Mouse (Mus musculus) hindbrain, embryonic 15.5 days (tissue): ENCODE data around the gene Egln1. TPM values are rescaled to one million over a fixed set of nuclear protein-coding genes. Genes with fewer than 3 reads are reported as not detected.
A peak's percentile ranks its signal among the peaks of the same experiment; 100 is the strongest.

Experiments
- ATAC-seq: fragments of 200-750 bp; cut with Nextera tagmentation; 2 replicates; pipeline ENCODE4 v1.8.0; 2017; ENCODE audit warnings: low read depth, moderate number of reproducible peaks, moderate TSS enrichment; ENCODE audit not compliant: low FRiP score
- H3K27ac ChIP-seq: fragments of 300-500 bp; sonication (generic); replicated peaks from 2 replicates; pipeline ENCODE4 v1.5.1; 2015; ENCODE audit warnings: mild to moderate bottlenecking, inconsistent platforms
- H3K27me3 ChIP-seq: fragments of 300-500 bp; sonication (generic); 2 replicates; pipeline ENCODE4 v1.6.1; 2015; ENCODE audit warnings: control low read depth, inconsistent platforms
- H3K36me3 ChIP-seq: fragments of 300-500 bp; sonication (generic); 2 replicates; pipeline ENCODE4 v1.6.1; 2015; ENCODE audit warnings: control low read depth, inconsistent platforms
- H3K4me1 ChIP-seq: fragments of 300-500 bp; sonication (generic); replicated peaks from 2 replicates; pipeline ENCODE4 v1.6.1; 2015; ENCODE audit warnings: control low read depth, inconsistent platforms
- H3K4me2 ChIP-seq: fragments of 300-500 bp; sonication (generic); 2 replicates; pipeline ENCODE4 v1.6.1; 2015; ENCODE audit warnings: moderate library complexity, mild to moderate bottlenecking, inconsistent platforms
- H3K4me3 ChIP-seq: fragments of 300-500 bp; sonication (generic); 2 replicates; pipeline ENCODE4 v1.5.1; 2015; ENCODE audit warnings: mild to moderate bottlenecking, inconsistent platforms
- H3K9ac ChIP-seq: fragments of 300-500 bp; sonication (generic); 2 replicates; pipeline ENCODE4 v1.6.1; 2015; ENCODE audit warnings: inconsistent platforms
- H3K9me3 ChIP-seq: fragments of 300-500 bp; sonication (generic); 2 replicates; pipeline ENCODE4 v1.6.1; 2016; ENCODE audit warnings: control low read depth, inconsistent platforms
- WGBS: fragments of 180-500 bp; shearing (Covaris S2); methylation state at CpG from one replicate; pipeline ENCODE4 v1.1.7; 2015; 5-methylcytosine and 5-hydroxymethylcytosine counted together
- polyA plus RNA-seq: library from polyadenylated mRNA; unstranded; fragments of >200 nt; fragmentation: Nextera tagmentation; extraction: Ambion mirVana; gene quantifications from 2 replicates; pipeline ENCODE4 v1.2.1, GENCODE M21; 2015

Egln1 gene
- polyA plus RNA-seq, 1 experiment from 2014 or later, result 15.5 TPM

DNA sequence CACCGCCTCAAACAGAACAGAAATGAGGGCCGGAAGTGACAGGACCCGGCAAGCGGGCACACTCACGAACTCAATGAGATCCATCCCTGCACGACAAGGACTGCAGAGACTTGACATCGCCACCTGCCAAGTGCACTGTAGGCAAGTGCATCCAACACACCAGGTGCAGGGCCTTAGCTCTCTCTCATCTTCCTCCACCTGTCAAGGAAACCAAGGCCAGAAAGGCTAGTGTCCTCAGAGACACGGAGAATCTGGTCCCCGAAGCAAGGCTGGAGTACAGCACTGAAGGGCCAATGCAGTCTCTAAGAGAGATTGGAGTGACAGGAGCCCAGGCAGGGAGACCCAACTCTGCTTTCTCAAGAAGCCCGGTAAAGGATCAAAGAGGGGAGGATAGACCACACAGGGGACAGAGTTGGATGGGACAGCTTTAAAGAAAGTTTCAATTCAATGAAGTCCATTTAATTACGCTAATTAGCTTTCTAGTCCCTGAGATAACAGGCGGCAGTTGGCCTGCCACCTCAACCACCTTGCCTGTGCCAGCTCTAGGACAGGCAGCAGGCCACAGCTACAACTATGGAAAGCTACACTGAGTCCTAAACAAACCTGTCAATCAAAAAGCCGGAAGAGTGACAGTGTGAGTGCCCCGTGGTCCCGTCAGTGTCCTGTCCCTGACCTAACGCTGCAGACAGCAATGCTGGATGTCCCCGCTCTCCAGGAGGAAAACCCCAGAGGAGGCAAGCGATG is 31.2 kb downstream of the Egln1 start:
- ATAC-seq, result no peak

DNA sequence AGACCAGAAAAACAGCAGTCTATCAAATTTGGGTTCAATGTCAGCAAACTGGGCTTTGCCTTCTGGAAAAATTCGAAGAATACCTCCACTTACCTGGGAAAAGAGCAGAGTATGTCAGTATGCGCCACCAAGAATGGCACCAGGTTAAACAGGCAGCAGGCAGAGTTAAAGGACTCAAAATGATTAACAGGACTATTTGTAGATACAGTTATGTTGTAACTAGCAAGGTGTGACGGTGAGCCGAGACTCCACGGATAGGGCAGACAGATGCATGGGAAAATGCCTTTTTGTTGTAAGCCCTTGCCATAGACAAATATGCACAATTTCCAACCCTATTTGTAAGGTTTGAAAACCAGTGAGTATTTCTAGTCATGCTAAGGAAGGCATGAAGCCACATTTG is 35.1 kb downstream of the Egln1 start:
- 0 out of 2 replicates have a peak, but pooled peaks cover 5% of the 10 kb centered on the region for H3K4me1 ChIP-seq
- H3K27ac ChIP-seq, result no peak overlapping the region
- 97% methylated on average over 5 of the region's 5 CpGs for WGBS
- no peak overlapping the region for H3K9ac ChIP-seq
- peaks cover 48% of the 10 kb centered on the region for H3K36me3 ChIP-seq
- H3K27me3 ChIP-seq, result no peaks in the 10 kb centered on the region
- H3K4me3 ChIP-seq, result no peak overlapping the region
- H3K4me2 ChIP-seq, result no peak overlapping the region
- ATAC-seq, result no peak
- no peaks in the 10 kb centered on the region for H3K9me3 ChIP-seq

More for the DNA sequence above, 31.2 kb downstream of the Egln1 start:
- no peak overlapping the region for H3K9ac ChIP-seq
- peaks cover 15% of the 10 kb centered on the region for H3K4me1 ChIP-seq
- H3K27me3 ChIP-seq, result no peaks in the 10 kb centered on the region
- H3K36me3 ChIP-seq, result peaks cover 22% of the 10 kb centered on the region
- 77% methylated on average over 18 of the region's 18 CpGs for WGBS
- H3K4me2 ChIP-seq, result no peak overlapping the region
- no peak overlapping the region for H3K27ac ChIP-seq
- H3K9me3 ChIP-seq, result no peaks in the 10 kb centered on the region
- no peak overlapping the region for H3K4me3 ChIP-seq

DNA sequence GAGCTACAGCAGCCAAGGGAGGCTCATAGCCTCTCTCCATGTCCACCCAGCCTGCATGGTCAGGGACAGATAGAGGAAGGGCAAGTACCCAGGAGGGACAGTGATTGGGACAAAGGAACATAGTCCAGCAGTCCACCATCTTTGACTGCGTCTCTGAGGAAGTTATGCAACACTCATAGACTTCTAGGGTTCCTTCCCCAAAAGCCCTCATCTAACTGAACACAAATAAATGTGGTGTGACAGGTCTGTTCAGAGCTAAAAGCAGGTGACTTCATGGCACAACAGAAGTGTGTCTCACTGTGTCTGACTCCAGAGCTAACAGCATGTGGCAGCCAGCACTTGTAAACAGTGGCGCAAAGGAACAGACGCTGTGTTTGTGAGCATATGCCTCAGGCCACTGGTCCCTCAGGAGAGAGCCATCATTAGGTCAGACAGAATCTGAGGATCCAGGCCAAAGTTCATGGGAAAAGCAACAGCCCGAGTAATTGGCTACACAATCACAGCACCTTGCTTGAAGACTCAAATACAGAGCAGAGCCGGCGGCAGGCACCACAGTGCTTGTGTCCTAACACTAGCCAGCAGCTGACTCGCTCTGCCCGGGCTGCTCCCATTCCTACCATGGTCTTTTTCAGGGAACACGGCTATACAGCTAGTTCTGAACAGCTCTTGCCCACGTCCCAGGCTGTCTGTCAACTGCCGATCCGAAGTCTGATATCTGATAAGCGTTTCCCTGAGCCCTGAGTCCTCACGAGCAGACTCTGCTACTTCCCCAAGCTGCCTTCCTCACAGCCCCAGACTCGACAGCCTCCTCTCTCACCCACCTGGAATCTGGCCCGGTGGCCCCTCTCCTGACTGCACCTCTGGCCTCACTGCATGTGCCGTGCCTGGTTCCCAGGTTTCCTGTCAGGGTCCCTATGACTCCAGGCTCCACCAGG is 36.9 kb downstream of the Egln1 start:
- Histone ChIP-seq H3K4me2 (no peak overlapping the region), H3K9me3 (no peaks in the 10 kb centered on the region), H3K27ac (no peak overlapping the region), H3K4me1 (no peaks in the 10 kb centered on the region), H3K9ac (no peak overlapping the region), H3K36me3 (peaks cover 62% of the 10 kb centered on the region), H3K27me3 (no peaks in the 10 kb centered on the region), H3K4me3 (no peak overlapping the region)
- ATAC-seq, result no peak
- WGBS, result 77% methylated on average over 17 of the region's 17 CpGs

DNA sequence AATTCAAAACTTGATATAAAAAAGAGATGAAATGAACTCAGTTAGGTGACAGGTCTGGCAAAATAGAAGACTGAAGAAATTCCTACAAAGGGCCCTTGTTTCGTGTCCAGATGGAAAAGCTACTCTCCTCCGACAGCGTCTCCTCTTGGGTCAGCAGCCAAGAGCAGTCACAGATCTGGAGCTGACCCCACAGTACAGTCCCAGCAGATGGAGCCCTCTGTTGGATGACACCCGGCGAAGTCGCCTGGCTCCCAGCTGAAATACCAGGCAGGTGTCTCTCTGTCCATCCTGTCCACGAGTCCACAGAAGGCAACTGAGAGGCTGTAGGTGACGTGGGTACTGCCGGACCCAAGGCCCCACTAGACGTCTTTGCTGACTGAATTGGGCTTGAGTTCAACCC is 38.8 kb downstream of the Egln1 start:
- Histone ChIP-seq H3K4me3 (no peak overlapping the region), H3K36me3 (peaks cover 68% of the 10 kb centered on the region), H3K4me1 (0 out of 2 replicates have a peak, but pooled peaks cover 2% of the 10 kb centered on the region), H3K27me3 (no peaks in the 10 kb centered on the region), H3K4me2 (no peak overlapping the region), H3K9me3 (no peaks in the 10 kb centered on the region), H3K9ac (no peak overlapping the region), H3K27ac (no peak overlapping the region)
- ATAC-seq, result no peak
- 86% methylated on average over 10 of the region's 10 CpGs for WGBS

DNA sequence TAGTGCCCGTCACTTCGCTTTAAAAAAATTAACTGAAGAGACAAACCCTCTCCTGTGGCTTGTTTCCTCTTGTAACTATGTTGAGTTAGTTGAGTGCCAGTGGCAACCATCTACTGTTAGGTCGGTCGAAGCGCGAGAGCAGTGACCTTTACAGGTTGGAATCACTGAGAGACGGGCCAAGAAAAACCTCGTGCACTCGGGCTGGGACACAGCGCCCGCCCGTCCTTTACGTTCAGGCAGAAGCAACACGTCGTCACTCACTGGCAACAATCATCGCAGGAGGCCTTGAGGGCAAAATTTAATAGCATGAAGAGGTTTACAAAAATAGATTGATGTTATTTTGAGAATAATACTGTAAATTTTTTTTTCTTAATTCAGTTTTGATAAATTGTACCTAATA is 39.2 kb downstream of the Egln1 start:
- H3K4me2 ChIP-seq, result no peak overlapping the region
- 0 out of 2 replicates have a peak, but pooled peaks cover 3% of the 10 kb centered on the region for H3K4me1 ChIP-seq
- no peak overlapping the region for H3K27ac ChIP-seq
- H3K27me3 ChIP-seq, result no peaks in the 10 kb centered on the region
- peaks cover 64% of the 10 kb centered on the region for H3K36me3 ChIP-seq
- no peaks in the 10 kb centered on the region for H3K9me3 ChIP-seq
- H3K9ac ChIP-seq, result no peak overlapping the region
- H3K4me3 ChIP-seq, result no peak overlapping the region
- WGBS, result 95% methylated on average over 16 of the region's 16 CpGs
- no peak for ATAC-seq

DNA sequence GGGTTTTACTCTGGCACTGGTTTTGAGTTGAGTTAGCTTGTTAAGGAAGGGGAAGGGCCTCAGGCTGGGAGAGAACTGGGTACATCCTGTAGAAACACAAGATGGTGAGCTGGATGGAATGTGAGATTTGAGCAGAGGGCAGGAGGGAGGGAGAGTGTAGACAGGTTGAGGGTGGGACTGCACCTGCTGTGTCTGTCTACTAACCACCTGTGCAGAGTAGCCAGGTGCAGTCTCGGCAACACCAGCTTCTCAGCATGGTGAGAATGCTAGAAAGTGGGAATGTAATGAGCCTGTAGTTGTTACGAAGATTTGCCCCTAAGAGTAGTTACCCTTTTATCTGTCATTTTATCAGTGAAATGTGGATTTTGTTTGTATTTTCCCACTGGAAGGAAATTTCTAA is 43.6 kb downstream of the Egln1 start:
- Histone ChIP-seq H3K4me3 (no peak overlapping the region), H3K4me2 (no peak overlapping the region), H3K27me3 (no peaks in the 10 kb centered on the region), H3K4me1 (0 out of 2 replicates have a peak, but pooled peaks cover 3% of the 10 kb centered on the region), H3K36me3 (peaks cover 62% of the 10 kb centered on the region), H3K9ac (no peak overlapping the region), H3K27ac (no peak overlapping the region), H3K9me3 (no peaks in the 10 kb centered on the region)
- 95% methylated on average over 2 of the region's 2 CpGs for WGBS
- no peak for ATAC-seq

DNA sequence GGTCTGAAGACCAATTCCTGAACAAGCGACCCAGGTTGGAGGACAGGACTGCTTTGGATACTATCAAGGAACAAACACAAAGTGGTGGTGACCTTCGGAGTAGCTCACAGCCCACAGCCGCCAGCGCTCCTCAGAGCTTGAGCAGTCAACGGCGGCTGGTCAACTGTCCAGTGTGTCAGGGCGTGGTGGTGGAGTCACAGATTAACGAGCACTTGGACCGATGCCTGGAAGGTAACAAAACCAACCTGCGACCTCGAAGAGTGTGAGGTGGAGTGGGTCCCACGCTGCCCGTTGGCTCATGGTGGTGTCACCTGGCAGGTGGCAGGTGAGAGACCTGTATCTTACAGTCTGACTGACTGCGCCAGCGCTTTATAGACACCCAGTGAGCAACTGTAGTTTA is 45.9 kb downstream of the Egln1 start:
- peaks cover 55% of the 10 kb centered on the region for H3K36me3 ChIP-seq
- H3K9me3 ChIP-seq, result no peaks in the 10 kb centered on the region
- WGBS, result 96% methylated on average over 15 of the region's 15 CpGs
- H3K4me2 ChIP-seq, result no peak overlapping the region
- H3K9ac ChIP-seq, result no peak overlapping the region
- no peak for ATAC-seq
- H3K4me3 ChIP-seq, result no peak overlapping the region
- H3K4me1 ChIP-seq, result peaks cover 17% of the 10 kb centered on the region
- H3K27me3 ChIP-seq, result no peaks in the 10 kb centered on the region
- no peak overlapping the region for H3K27ac ChIP-seq

DNA sequence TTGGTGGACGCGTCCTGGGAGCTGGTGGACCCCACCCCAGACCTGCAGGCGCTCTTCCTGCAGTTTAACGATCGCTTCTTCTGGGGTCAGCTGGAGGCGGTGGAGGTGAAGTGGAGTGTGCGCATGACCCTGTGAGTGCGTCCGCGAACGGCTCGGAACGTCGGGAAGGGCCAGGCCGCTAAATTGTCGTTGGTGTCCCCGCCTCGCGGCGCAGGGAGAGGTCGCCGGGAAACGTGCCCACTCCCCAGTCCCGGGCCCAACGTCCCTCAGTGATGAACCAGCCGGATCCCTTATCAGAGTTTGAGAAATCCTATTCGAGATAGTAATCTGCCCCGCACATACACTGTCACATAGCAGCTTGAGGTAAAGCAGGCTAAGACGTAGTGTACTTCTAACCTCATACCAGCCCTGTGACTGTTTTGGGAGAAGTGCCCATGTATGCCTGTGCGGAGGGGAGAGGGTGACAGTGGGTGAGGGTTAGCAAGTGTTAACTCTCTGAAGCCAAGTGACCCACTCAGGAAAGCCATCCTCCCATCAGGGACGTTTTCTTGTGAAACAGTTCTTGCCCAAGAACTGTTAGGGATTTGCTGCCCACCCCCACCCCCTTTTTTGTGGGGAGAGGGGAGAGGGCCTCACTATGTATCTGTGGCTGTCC is 50.7 kb downstream of the Egln1 start:
- 9% methylated on average over 31 of the region's 31 CpGs for WGBS
- H3K36me3 ChIP-seq, result peaks cover 52% of the 10 kb centered on the region

DNA sequence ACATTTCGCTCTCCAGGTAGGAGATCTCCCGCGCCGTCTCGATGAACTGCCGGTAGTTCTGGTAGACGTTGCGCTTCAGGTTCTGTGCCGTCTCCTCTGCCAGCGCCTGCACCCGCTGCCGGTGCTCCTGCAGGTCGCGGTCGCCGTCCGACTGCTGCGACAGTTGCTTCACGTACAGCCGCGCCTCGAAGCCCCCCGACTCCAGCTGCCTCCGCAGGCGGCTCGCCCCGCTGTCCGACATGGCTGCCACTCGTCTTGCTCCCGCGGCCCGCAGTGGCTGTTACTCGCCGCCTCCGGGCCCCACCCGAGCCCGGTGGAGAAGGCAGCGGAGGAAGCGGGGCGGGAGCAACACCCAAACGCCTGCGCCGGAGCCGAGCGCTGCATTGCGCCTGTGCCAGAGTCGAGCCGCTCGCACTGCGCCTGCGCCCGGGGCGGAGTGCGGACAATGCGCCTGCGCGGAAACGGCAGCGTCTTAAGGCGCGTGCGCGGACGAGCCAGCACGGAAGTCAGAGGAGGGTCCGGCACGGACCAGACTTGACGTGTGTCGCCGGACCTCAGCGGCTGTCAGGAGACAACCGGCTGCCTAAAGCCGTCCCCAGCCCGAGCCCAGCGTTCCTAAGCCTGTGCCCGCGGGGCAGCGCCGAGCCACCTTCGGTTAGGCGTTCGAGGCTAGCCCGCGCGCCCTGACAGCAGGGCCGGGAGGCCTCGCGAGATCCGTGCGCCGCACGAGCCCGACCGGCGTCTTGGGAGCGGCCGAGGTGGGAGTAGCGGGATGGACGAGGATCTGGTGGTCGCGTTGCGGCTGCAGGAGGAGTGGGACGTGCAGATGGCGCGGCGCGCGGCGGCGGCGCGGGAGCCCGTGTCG is 51.5 kb downstream of the Egln1 start, which contains the start of the genes Exoc8 and Sprtn:
Gene Exoc8, minus strand, starts transcription at position 320 of the 865 bp plus-strand sequence.
Gene Sprtn, plus strand, starts transcription at position 501 of the 865 bp plus-strand sequence.
- Histone ChIP-seq H3K4me3 (peak within 1 kb of the TSS; percentile 84), H3K9me3 (no peaks in the 10 kb centered on the region), H3K9ac (peak within 1 kb of the TSS; percentile 85), H3K27ac (peak within 1 kb of the TSS; percentile 85), H3K36me3 (peaks cover 44% of the 10 kb centered on the region), H3K27me3 (no peaks in the 10 kb centered on the region), H3K4me1 (peaks cover 50% of the 10 kb centered on the region), H3K4me2 (peak within 1 kb of the TSS; percentile 90)
- peak; percentile 92 for ATAC-seq
- WGBS, result under 1% methylated on average over 109 of the region's 114 CpGs

More for the DNA sequence above, 50.7 kb downstream of the Egln1 start:
- Histone ChIP-seq H3K9ac (peak overlapping the region; percentile 69), H3K4me3 (peak overlapping the region; percentile 84), H3K9me3 (no peaks in the 10 kb centered on the region), H3K4me1 (peaks cover 44% of the 10 kb centered on the region), H3K4me2 (peak overlapping the region; percentile 90), H3K27ac (peak overlapping the region; percentile 85), H3K27me3 (no peaks in the 10 kb centered on the region)
- ATAC-seq, result no peak

DNA sequence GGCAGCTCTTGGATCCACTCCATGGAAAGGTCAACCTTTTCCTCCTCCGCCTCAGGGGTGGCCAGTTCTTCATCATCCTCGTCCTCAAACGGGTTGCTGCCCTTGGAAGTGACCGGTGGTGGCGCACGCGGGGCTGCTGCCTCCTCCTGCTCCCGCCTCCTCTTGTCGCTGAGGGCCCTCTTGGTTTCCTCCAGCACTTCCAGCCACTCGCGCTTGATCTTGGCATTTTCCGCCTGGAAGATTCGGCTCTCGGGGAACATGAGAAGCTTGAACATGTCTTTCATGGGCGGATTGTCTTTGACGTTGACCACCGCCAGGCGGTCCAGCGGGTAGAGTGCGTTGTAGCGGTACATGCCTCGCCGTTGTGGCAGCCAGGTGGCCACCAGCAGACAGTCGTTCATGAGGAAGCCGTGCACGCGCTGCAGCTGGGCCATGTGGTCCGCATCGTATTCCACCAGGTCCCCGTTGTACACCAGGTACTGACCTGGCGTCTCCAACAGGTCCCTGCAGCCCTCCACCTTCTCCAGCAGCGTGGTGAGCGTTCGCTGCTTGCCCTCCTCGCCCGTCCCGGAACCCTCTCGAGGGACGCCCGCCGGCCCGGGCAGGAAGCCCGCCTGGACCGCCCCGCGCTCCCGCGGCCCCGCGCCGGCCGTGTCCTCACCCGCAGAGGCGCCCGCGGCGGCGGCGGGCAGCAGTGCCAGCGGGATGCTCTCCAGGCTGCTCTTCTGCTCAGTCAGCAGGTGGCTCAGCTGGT is 52.3 kb downstream of the Egln1 start:
- peak overlapping the region; percentile 84 for H3K4me3 ChIP-seq
- peaks cover 36% of the 10 kb centered on the region for H3K36me3 ChIP-seq
- no peaks in the 10 kb centered on the region for H3K9me3 ChIP-seq
- H3K27me3 ChIP-seq, result no peaks in the 10 kb centered on the region
- peaks cover 50% of the 10 kb centered on the region for H3K4me1 ChIP-seq
- whole genome bisulfite sequencing, result 1% methylated on average over 55 of the region's 60 CpGs
- H3K9ac ChIP-seq, result peak overlapping the region; percentile 85
- peak overlapping the region; percentile 85 for H3K27ac ChIP-seq
- peak; percentile 54 for ATAC-seq
- peak overlapping the region; percentile 90 for H3K4me2 ChIP-seq
